ENCODE assay signal across 19 mouse cellular contexts in genomic region chr19:4419711-4420110, GRCm38 (mm10). TPM values are rescaled to one million over a fixed set of nuclear protein-coding genes. Genes with fewer than 3 reads are reported as not detected.
DNase-seq lines count a peak whose midpoint lies in the region; ATAC-seq and TF ChIP-seq lines count a peak whose summit lies in the region.
"Had no signal": no experiment of that assay in that cellular context is flagged by ENCODE, and none has a peak within 500 bp of the region (broad histone marks: within the 10 kb centered on the region; RNA-seq: fewer than 3 reads in every experiment).

No protein-coding gene starts in this region.

- WGBS in embryonic facial prominence, embryonic 15.5 days, result 83% methylated on average over 5 of the region's 5 CpGs
- WGBS in embryonic facial prominence, embryonic 10.5 days, result 93% methylated on average over 5 of the region's 5 CpGs
- WGBS in midbrain, embryonic 13.5 days, result 94% methylated on average over 5 of the region's 5 CpGs
- whole genome bisulfite sequencing in midbrain, embryonic 10.5 days, result 91% methylated on average over 5 of the region's 5 CpGs

- H3K36me3 ChIP-seq in embryonic facial prominence, embryonic 15.5 days, result peaks cover 7% of the 10 kb centered on the region; the same call in 1 of the 2 replicates
- H3K36me3 ChIP-seq in embryonic facial prominence, embryonic 10.5 days (replicated peaks), result peaks cover 24% of the 10 kb centered on the region
- H3K36me3 ChIP-seq in myocyte (ENCODE audit: control insufficient read depth, insufficient read depth), result no peaks in the 10 kb centered on the region
- no peaks in the 10 kb centered on the region for H3K36me3 ChIP-seq in midbrain, embryonic 13.5 days
- H3K36me3 ChIP-seq in midbrain, embryonic 10.5 days, result no peaks in the 10 kb centered on the region
- H3K36me3 ChIP-seq: hindbrain, embryonic 13.5 days had no signal

- no peak overlapping the region for H3K9ac ChIP-seq in embryonic facial prominence, embryonic 15.5 days
- H3K9ac ChIP-seq in midbrain, embryonic 13.5 days (replicated peaks), result no peak overlapping the region
- H3K9ac ChIP-seq: embryonic facial prominence, embryonic 13.5 days; forebrain, embryonic 13.5 days; forebrain, postnatal 0 days; heart, embryonic 15.5 days; hindbrain, embryonic 13.5 days had no signal

- ATAC-seq in embryonic facial prominence, embryonic 15.5 days (ENCODE audit: insufficient number of reproducible peaks, low FRiP score, low TSS enrichment, low read depth), result no peak
- ATAC-seq in midbrain, embryonic 13.5 days, result no peak
- ATAC-seq: forebrain, embryonic 13.5 days; forebrain, postnatal 0 days had no signal

- H3K4me1 ChIP-seq in embryonic facial prominence, embryonic 15.5 days, result peaks cover 3% of the 10 kb centered on the region; the same call in 1 of the 2 replicates
- no peaks in the 10 kb centered on the region for H3K4me1 ChIP-seq in embryonic facial prominence, embryonic 10.5 days
- H3K4me1 ChIP-seq in midbrain, embryonic 13.5 days (replicated peaks), result no peaks in the 10 kb centered on the region
- 0 out of 2 replicates have a peak, but pooled peaks cover 2% of the 10 kb centered on the region for H3K4me1 ChIP-seq in midbrain, embryonic 10.5 days
- H3K4me1 ChIP-seq: embryonic facial prominence, embryonic 13.5 days; forebrain, embryonic 13.5 days; hindbrain, embryonic 13.5 days had no signal

- no peaks in the 10 kb centered on the region for H3K27me3 ChIP-seq in embryonic facial prominence, embryonic 15.5 days
- H3K27me3 ChIP-seq in embryonic facial prominence, embryonic 10.5 days (replicated peaks; ENCODE audit: low read depth, poor library complexity, severe bottlenecking), result no peaks in the 10 kb centered on the region
- no peaks in the 10 kb centered on the region for H3K27me3 ChIP-seq in myocyte (ENCODE audit: control insufficient read depth, insufficient read depth, insufficient read length)
- H3K27me3 ChIP-seq in midbrain, embryonic 13.5 days, result no peaks in the 10 kb centered on the region
- no peaks in the 10 kb centered on the region for H3K27me3 ChIP-seq in midbrain, embryonic 10.5 days (ENCODE audit: low read depth, poor library complexity, severe bottlenecking)
- H3K27me3 ChIP-seq: embryonic facial prominence, embryonic 13.5 days; forebrain, embryonic 13.5 days; heart, embryonic 15.5 days; hindbrain, embryonic 13.5 days had no signal

- no peak overlapping the region for H3K4me2 ChIP-seq in embryonic facial prominence, embryonic 15.5 days (replicated peaks)
- H3K4me2 ChIP-seq in myocyte (ENCODE audit: low read depth), result peak overlapping the region; percentile 33
- H3K4me2 ChIP-seq in midbrain, embryonic 13.5 days (replicated peaks), result no peak overlapping the region
- H3K4me2 ChIP-seq: embryonic facial prominence, embryonic 13.5 days; forebrain, embryonic 13.5 days; heart, embryonic 11.5 days; heart, embryonic 15.5 days; hindbrain, embryonic 13.5 days had no signal

- no peak for DNase-seq in embryonic facial prominence, embryonic 10.5 days (ENCODE audit: low spot score)
- peak; percentile 21 for DNase-seq in urinary bladder, adult 2 months (ENCODE audit: low spot score)
- DNase-seq in urinary bladder, postnatal 4 days (ENCODE audit: low spot score in 2 of 2), result no peak
- DNase-seq in midbrain, embryonic 10.5 days (ENCODE audit: low spot score), result no peak
- DNase-seq: adrenal gland, adult 8-10 months; forebrain, postnatal 0 days; gastrocnemius, adult 2 months; gastrocnemius, postnatal 36 days; heart, adult 18-20 months; heart, postnatal 14 days had no signal

- TF ChIP-seq POLR2A in myocyte (IDR thresholded peaks at IDR 0.05; ENCODE audit: insufficient read length, low read depth), result no peak

- no peaks in the 10 kb centered on the region for H3K79me2 ChIP-seq in myocyte (ENCODE audit: control insufficient read depth, insufficient read depth)

- peak overlapping the region; percentile 65; the same call in 1 of the 2 replicates for H3K27ac ChIP-seq in embryonic facial prominence, embryonic 15.5 days (replicated peaks)
- no peak overlapping the region for H3K27ac ChIP-seq in embryonic facial prominence, embryonic 10.5 days (replicated peaks)
- no peak overlapping the region for H3K27ac ChIP-seq in midbrain, embryonic 13.5 days
- H3K27ac ChIP-seq in midbrain, embryonic 10.5 days (replicated peaks), result no peak overlapping the region
- H3K27ac ChIP-seq: embryonic facial prominence, embryonic 13.5 days; forebrain, embryonic 13.5 days; heart, embryonic 15.5 days; hindbrain, embryonic 13.5 days; hindbrain, postnatal 0 days had no signal

- no peak overlapping the region for H3ac ChIP-seq in myocyte (ENCODE audit: control insufficient read depth, insufficient read length)

- H3K9me3 ChIP-seq in embryonic facial prominence, embryonic 15.5 days (replicated peaks), result no peaks in the 10 kb centered on the region
- no peaks in the 10 kb centered on the region for H3K9me3 ChIP-seq in embryonic facial prominence, embryonic 10.5 days
- no peaks in the 10 kb centered on the region for H3K9me3 ChIP-seq in midbrain, embryonic 13.5 days
- H3K9me3 ChIP-seq in midbrain, embryonic 10.5 days (replicated peaks), result no peaks in the 10 kb centered on the region
- H3K9me3 ChIP-seq: embryonic facial prominence, embryonic 13.5 days; forebrain, embryonic 13.5 days; heart, embryonic 15.5 days; hindbrain, embryonic 13.5 days had no signal

- no peak overlapping the region for H3K4me3 ChIP-seq in embryonic facial prominence, embryonic 15.5 days (replicated peaks)
- no peak overlapping the region for H3K4me3 ChIP-seq in embryonic facial prominence, embryonic 10.5 days
- H3K4me3 ChIP-seq in myocyte, result no peak overlapping the region
- no peak overlapping the region for H3K4me3 ChIP-seq in midbrain, embryonic 13.5 days (replicated peaks)
- H3K4me3 ChIP-seq in midbrain, embryonic 10.5 days, result no peak overlapping the region
- H3K4me3 ChIP-seq: embryonic facial prominence, embryonic 13.5 days; forebrain, embryonic 13.5 days; gastrocnemius, adult 2 months; heart, embryonic 15.5 days; hindbrain, embryonic 13.5 days had no signal

TF ChIP-seq in myocyte, 11 proteins besides CTCF, POLR2A, EP300 and RAD21:
- no peak for TF ChIP-seq SRF (IDR thresholded peaks at IDR 0.05; ENCODE audit: control insufficient read depth, insufficient read length, low read depth)
- no peak for TF ChIP-seq MAX (IDR thresholded peaks at IDR 0.05; ENCODE audit: low read depth)
- no peak for TF ChIP-seq POLR2AphosphoS2 (IDR thresholded peaks at IDR 0.05; ENCODE audit: insufficient read length, low read depth)

RNA-seq across cellular contexts. Expression of gene Rhod, which starts 19.5 kb away (rescaled TPM):
- 47.4 and 50.5 TPM in 2 replicates for polyA plus RNA-seq in embryonic facial prominence, embryonic 15.5 days (2015; fragmentation: Nextera tagmentation; extraction: Ambion mirVana)
- 31.5 and 31.8 TPM in 2 replicates for polyA plus RNA-seq in embryonic facial prominence, embryonic 10.5 days (2016; fragmentation: Nextera tagmentation; extraction: Ambion mirVana)
- 15.0 and 18.7 TPM in 2 replicates for polyA plus RNA-seq in urinary bladder, adult 2 months (2012; rRNA removed)
- polyA plus RNA-seq in myocyte (2012; fragmentation: generic; extraction: Trizol), result 51.1 TPM
- 4.2 and 10.3 TPM in 2 replicates for polyA plus RNA-seq in midbrain, embryonic 13.5 days (2015; fragmentation: Nextera tagmentation; extraction: Ambion mirVana)
- polyA plus RNA-seq in midbrain, embryonic 10.5 days (2016; fragmentation: Nextera tagmentation; extraction: Ambion mirVana), result 13.7 and 13.9 TPM in 2 replicates

RNA-seq across cellular contexts. Expression of gene Kdm2a, which starts 21.6 kb away (rescaled TPM):
- 50.4 and 55.0 TPM in 2 replicates for polyA plus RNA-seq in embryonic facial prominence, embryonic 15.5 days (2015; fragmentation: Nextera tagmentation; extraction: Ambion mirVana)
- polyA plus RNA-seq in embryonic facial prominence, embryonic 10.5 days (2016; fragmentation: Nextera tagmentation; extraction: Ambion mirVana), result 68.6 and 69.6 TPM in 2 replicates
- 63.5 and 67.8 TPM in 2 replicates for polyA plus RNA-seq in urinary bladder, adult 2 months (2012; rRNA removed)
- polyA plus RNA-seq in myocyte (2012; fragmentation: generic; extraction: Trizol), result 20.3 TPM
- 37.5 and 43.0 TPM in 2 replicates for polyA plus RNA-seq in midbrain, embryonic 13.5 days (2015; fragmentation: Nextera tagmentation; extraction: Ambion mirVana)
- 47.7 and 50.4 TPM in 2 replicates for polyA plus RNA-seq in midbrain, embryonic 10.5 days (2016; fragmentation: Nextera tagmentation; extraction: Ambion mirVana)

RNA-seq across cellular contexts. Expression of gene Syt12, which starts 57.5 kb away (rescaled TPM):
- 1.5 and 1.7 TPM in 2 replicates for polyA plus RNA-seq in embryonic facial prominence, embryonic 15.5 days (2015; fragmentation: Nextera tagmentation; extraction: Ambion mirVana)
- polyA plus RNA-seq in embryonic facial prominence, embryonic 10.5 days (2016; fragmentation: Nextera tagmentation; extraction: Ambion mirVana), result 2.6 and 2.8 TPM in 2 replicates
- 0.27 and 0.70 TPM in 2 replicates for polyA plus RNA-seq in urinary bladder, adult 2 months (2012; rRNA removed)
- 22.3 TPM for polyA plus RNA-seq in myocyte (2012; fragmentation: generic; extraction: Trizol)
- 1.7 and 1.9 TPM in 2 replicates for polyA plus RNA-seq in midbrain, embryonic 13.5 days (2015; fragmentation: Nextera tagmentation; extraction: Ambion mirVana)
- 1.7 and 2.0 TPM in 2 replicates for polyA plus RNA-seq in midbrain, embryonic 10.5 days (2016; fragmentation: Nextera tagmentation; extraction: Ambion mirVana)
